Mouse (Mus musculus): ENCODE results near the gene Chl1. TPM values are rescaled to one million over a fixed set of nuclear protein-coding genes. Genes with fewer than 3 reads are reported as not detected.

Chl1 gene
- 0.01 TPM in 2 replicates for polyA plus RNA-seq (2012; rRNA removed)

GRCm38 (mm10) chr6:103510392-103511289 is at the start of gene Chl1:
Chl1 (plus strand) TSS chr6:103510586.

